Mouse (Mus musculus): Measurements from ENCODE around the gene Ip6k2.

GRCm38 (mm10) chr9:108819495-108819894 lies 35.9 kb downstream of the Ip6k2 start:
- no peak for TF ChIP-seq POLR2A (IDR thresholded peaks at IDR 0.05; ENCODE audit: insufficient read length, low read depth)
- no peak for TF ChIP-seq POLR2AphosphoS2 (IDR thresholded peaks at IDR 0.05; ENCODE audit: insufficient read length, low read depth)
- no peak for TF ChIP-seq MYOD1 (IDR thresholded peaks at IDR 0.05; ENCODE audit: control insufficient read depth in 1 of 3, insufficient read length in 2 of 3, low read depth in 2 of 3)
